Mouse (Mus musculus) lung, embryonic 16.5 days (tissue): ENCODE measurements at regions not wholly inside any gene's neighbourhood (a gene's known extent, or its start where the extent isn't known, plus 50 kb on each side); places are given as distances from the start of the nearest gene placed in this dataset.
"Not testable (repeated sequence)": the region's sequence is repeated elsewhere in the genome, so short reads cannot be mapped to it uniquely, and the experiment has no call there.

Source experiments
- ATAC-seq: fragments of 200-750 bp; cut with Nextera tagmentation; 2 replicates; pipeline ENCODE4 v1.8.0; 2017; ENCODE audit warnings: low read depth, mild to moderate bottlenecking, moderate library complexity
- H3K27ac ChIP-seq: fragments of 300-500 bp; sonication (generic); 2 replicates; pipeline ENCODE4 v1.5.1; 2014; ENCODE audit warnings: mild to moderate bottlenecking, control low read depth, low read length
- H3K27me3 ChIP-seq: fragments of 300-500 bp; sonication (generic); 2 replicates; pipeline ENCODE4 v1.6.1; 2014; ENCODE audit warnings: low read depth, low read length, mixed read lengths; ENCODE audit not compliant: control insufficient read depth, insufficient read depth
- H3K36me3 ChIP-seq: fragments of 300-500 bp; sonication (generic); 2 replicates; pipeline ENCODE4 v1.6.1; 2014; ENCODE audit warnings: low read length; ENCODE audit not compliant: control insufficient read depth, insufficient read depth
- H3K4me1 ChIP-seq: fragments of 300-500 bp; sonication (generic); replicated peaks from 2 replicates; pipeline ENCODE4 v1.6.1; 2014; ENCODE audit warnings: low read length, mixed read lengths; ENCODE audit not compliant: control insufficient read depth, insufficient read depth
- H3K4me2 ChIP-seq: fragments of 300-500 bp; sonication (generic); 2 replicates; pipeline ENCODE4 v1.6.1; 2014; ENCODE audit warnings: low read depth, low read length, control low read depth
- H3K4me3 ChIP-seq: fragments of 300-500 bp; sonication (generic); 2 replicates; pipeline ENCODE4 v1.5.1; 2014; ENCODE audit warnings: mild to moderate bottlenecking, low read length, control low read depth
- H3K9ac ChIP-seq: fragments of 300-500 bp; sonication (generic); 2 replicates; pipeline ENCODE4 v1.6.1; 2014; ENCODE audit warnings: low read length, control low read depth
- H3K9me3 ChIP-seq: fragments of 300-500 bp; sonication (generic); 2 replicates; pipeline ENCODE4 v1.6.1; 2016; ENCODE audit warnings: low read length; ENCODE audit not compliant: control insufficient read depth
- WGBS: fragments of 180-500 bp; shearing (Covaris S2); extraction: QIAGEN DNeasy Blood & Tissue Kit; methylation state at CpG from one replicate; pipeline ENCODE4 v1.1.7; 2014; 5-methylcytosine and 5-hydroxymethylcytosine counted together

DNA sequence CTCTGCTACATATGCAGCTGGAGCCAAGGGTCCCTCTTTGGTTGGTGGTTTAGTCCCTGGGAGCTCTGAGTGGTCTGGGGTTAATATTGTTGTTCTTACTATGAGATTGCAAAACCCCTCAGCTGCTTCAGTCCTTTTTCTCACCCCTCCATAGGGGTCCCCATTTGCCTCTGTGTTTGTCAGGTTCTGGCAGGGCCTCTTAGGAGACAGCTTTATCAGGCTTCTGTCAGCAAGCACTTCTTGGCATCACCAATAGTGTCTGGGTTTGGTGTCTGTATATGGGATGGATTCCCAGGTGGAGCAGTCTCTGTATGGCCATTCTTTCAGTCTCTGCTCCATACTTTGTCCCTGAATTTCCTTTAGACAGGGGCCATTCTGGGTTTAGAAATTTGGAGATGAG lies 625.4 kb downstream of the Tmtc2 start:
- H3K4me1 ChIP-seq, H3K36me3 ChIP-seq, H3K27me3 ChIP-seq, H3K4me3 ChIP-seq, ATAC-seq, H3K27ac ChIP-seq, H3K4me2 ChIP-seq, H3K9me3 ChIP-seq, H3K9ac ChIP-seq: not testable (repeated sequence)

DNA sequence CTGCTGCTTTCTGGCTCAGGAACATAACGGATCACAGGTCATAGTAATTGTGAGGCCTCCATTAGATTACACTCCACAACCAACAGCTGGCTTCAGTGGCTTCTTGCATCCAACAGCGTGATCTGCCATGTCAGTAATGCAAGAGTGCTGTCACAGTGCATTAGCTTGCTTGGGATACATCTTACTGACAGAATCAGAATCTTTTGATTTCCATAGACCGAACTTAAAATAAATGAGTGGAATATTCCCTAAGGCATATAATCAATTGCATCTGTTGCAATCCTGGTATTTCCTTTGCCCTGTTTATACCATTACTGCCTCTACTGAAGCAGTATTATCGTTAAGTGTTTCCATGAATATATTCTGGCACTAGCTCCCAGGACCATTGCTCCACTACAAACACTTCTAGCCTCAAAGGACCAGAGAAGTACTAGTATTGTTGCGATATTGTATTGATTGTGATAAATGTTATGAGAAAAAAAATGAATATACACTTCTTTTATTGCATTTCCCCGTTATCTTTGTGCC lies 605.8 kb downstream of the Tmtc2 start:
- Histone ChIP-seq H3K27me3 (no peaks in the 10 kb centered on the region), H3K36me3 (no peaks in the 10 kb centered on the region), H3K27ac (no peak overlapping the region), H3K4me3 (no peak overlapping the region), H3K4me2 (no peak overlapping the region), H3K9me3 (no peaks in the 10 kb centered on the region), H3K4me1 (no peaks in the 10 kb centered on the region), H3K9ac (no peak overlapping the region)
- no peak for ATAC-seq
- WGBS = 68% methylated on average over 6 of the region's 6 CpGs
